ENCODE assay signal across 24 mouse cellular contexts in the genomic region with DNA sequence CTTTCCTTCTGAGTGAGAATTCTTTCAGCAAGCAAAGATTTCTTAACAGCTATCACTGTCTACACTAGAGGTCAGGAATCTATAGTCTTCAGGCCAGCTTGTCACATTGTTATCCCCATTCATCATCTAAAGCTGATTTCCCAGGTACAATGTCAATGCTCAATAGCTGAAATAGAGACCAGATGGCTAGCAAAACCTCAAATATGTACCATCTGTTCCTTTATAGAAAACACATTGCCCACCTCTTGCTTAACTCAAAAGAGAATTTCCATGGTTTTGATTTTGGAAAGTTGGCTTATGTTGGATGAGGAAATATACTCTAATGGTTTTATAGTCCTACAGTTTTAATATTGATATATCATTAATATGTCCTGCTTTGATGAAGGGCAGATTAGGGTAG. TPM values are rescaled to one million over a fixed set of nuclear protein-coding genes. Genes with fewer than 3 reads are reported as not detected.
DNase-seq lines count a peak whose midpoint lies in the region; TF ChIP-seq lines count a peak whose summit lies in the region.
"Had no signal": no experiment of that assay in that cellular context is flagged by ENCODE, and none has a peak within 500 bp of the region (broad histone marks: within the 10 kb centered on the region; RNA-seq: fewer than 3 reads in every experiment).

No protein-coding gene starts in this region.

- intact Hi-C loops in left cerebral cortex, postnatal 25 days (cut with DNase I): no loop called here

- H3K4me3 ChIP-seq in layer of hippocampus, adult 2 months: no peak overlapping the region
- H3K4me3 ChIP-seq: embryonic facial prominence, embryonic 12.5 days; embryonic facial prominence, embryonic 15.5 days; heart, adult 2 months; heart, embryonic 10.5 days; heart, embryonic 13.5 days had no signal

- H3K27ac ChIP-seq in layer of hippocampus, adult 2 months: peak overlapping the region; percentile 66; the same call in 1 of the 2 replicates
- H3K27ac ChIP-seq: embryonic facial prominence, embryonic 12.5 days; embryonic facial prominence, embryonic 15.5 days; heart, adult 2 months; heart, embryonic 10.5 days; heart, embryonic 13.5 days; hindbrain, embryonic 14.5 days; hindbrain, postnatal 0 days had no signal

- DNase-seq in embryo, embryonic 10.5 days (ENCODE audit: low spot score): peak; percentile 9
- no peak for DNase-seq in embryo, embryonic 9.5 days (ENCODE audit: extremely low spot score)
- DNase-seq in layer of hippocampus, adult 2 months (ENCODE audit: low spot score in 2 of 2): no peak
- no peak for DNase-seq in layer of hippocampus, postnatal 10 days (ENCODE audit: low spot score in 2 of 2)
- DNase-seq in 3T3-L1 (ENCODE audit: low read depth, low spot score) (peak; percentile 41), NIH3T3 (ENCODE audit: low read depth) (peak; percentile 63)
- no peak for DNase-seq in left cerebral cortex, postnatal 25 days (ENCODE audit: low spot score in 2 of 2)
- DNase-seq in adrenal gland, adult (ENCODE audit: inconsistent age in 2 of 2, low spot score in 1 of 2): no peak
- DNase-seq: adrenal gland, adult 8-10 months; adrenal gland, postnatal 25 days; cerebellum, postnatal 25 days; forebrain, postnatal 0 days; gastrocnemius, postnatal 25 days; heart, adult 2 months; heart, postnatal 14 days; heart, postnatal 4 days; kidney, adult 18-20 months had no signal

- no peak for TF ChIP-seq CTCF in layer of hippocampus, adult 2 months (conservative IDR thresholded peaks at IDR 0.05)

RNA-seq across cellular contexts. Expression of a gene that starts 45.9 kb away (rescaled TPM):
- total RNA-seq in layer of hippocampus, adult 2 months (2021): under 1 TPM; 0.29 to 0.38 TPM
- under 1 TPM; 0.50 to 0.54 TPM for total RNA-seq in layer of hippocampus, postnatal 10 days (2021)
- total RNA-seq in left cerebral cortex, postnatal 25 days (2021): under 1 TPM; 0.60 to 0.62 TPM
- total RNA-seq: common myeloid progenitor, adult 5-6 weeks had no signal

Comparison
In these comparisons a context has a peak if more than half of its experiments do, and no peak if none do; other contexts are left out.
1. DNase-seq: peak in embryo, embryonic 10.5 days (single experiment), 3T3-L1 (single experiment) and NIH3T3 (single experiment); none in embryo, embryonic 9.5 days (single experiment), layer of hippocampus, adult 2 months (0 of 2), layer of hippocampus, postnatal 10 days (0 of 2), left cerebral cortex, postnatal 25 days (0 of 2) and adrenal gland, adult (0 of 2).